Mouse (Mus musculus): ENCODE measurements around the gene Rab11fip5. TPM values are rescaled to one million over a fixed set of nuclear protein-coding genes. Genes with fewer than 3 reads are reported as not detected.
A peak's percentile ranks its signal among the peaks of the same experiment; 100 is the strongest.

Rab11fip5 gene
- polyA plus RNA-seq, 1 experiment, result 75.2 TPM

GRCm38 (mm10) chr6:85380901-85381647, 6.6 kb upstream of the Rab11fip5 start:
- Histone ChIP-seq H3K4me1 (ENCODE audit: control insufficient read depth, insufficient read depth, low read length) (no peaks in the 10 kb centered on the region), H3K27me3 (ENCODE audit: control insufficient read depth, insufficient read depth, low read length) (no peaks in the 10 kb centered on the region), H3K27ac (ENCODE audit: insufficient read depth, low read length) (no peak overlapping the region), H3K4me3 (replicated peaks; ENCODE audit: insufficient read depth, low read depth, low read length) (no peak overlapping the region)
- WGBS, result 61% methylated on average over 17 of the region's 17 CpGs
- no peak for DNase-seq
- no peak for TF ChIP-seq CTCF (IDR thresholded peaks at IDR 0.05; ENCODE audit: borderline replicate concordance, insufficient read depth, low read depth, low read length)
- no peak for TF ChIP-seq POLR2A (IDR thresholded peaks at IDR 0.05; ENCODE audit: borderline replicate concordance, insufficient read depth, low read length)

- H3K4me3 ChIP-seq (replicated peaks; ENCODE audit: insufficient read depth, low read depth, low read length), result no peak overlapping the region
- 31% methylated on average over 10 of the region's 10 CpGs for WGBS
- peak; percentile 74 to 77 for DNase-seq
- no peaks in the 10 kb centered on the region for H3K4me1 ChIP-seq (ENCODE audit: control insufficient read depth, insufficient read depth, low read length)
- H3K27me3 ChIP-seq (ENCODE audit: control insufficient read depth, insufficient read depth, low read length), result no peaks in the 10 kb centered on the region
- TF ChIP-seq CTCF (IDR thresholded peaks at IDR 0.05; ENCODE audit: borderline replicate concordance, insufficient read depth, low read depth, low read length), result peak; percentile 78; the same call in 1 of the 2 replicates
- TF ChIP-seq POLR2A (IDR thresholded peaks at IDR 0.05; ENCODE audit: borderline replicate concordance, insufficient read depth, low read length), result no peak
- H3K27ac ChIP-seq (ENCODE audit: insufficient read depth, low read length), result no peak overlapping the region
These were observed 5.9 kb upstream of the Rab11fip5 start for GRCm38 (mm10) chr6:85380201-85380900.

- Histone ChIP-seq H3K4me1 (ENCODE audit: control insufficient read depth, insufficient read depth, low read length) (no peaks in the 10 kb centered on the region), H3K27ac (ENCODE audit: insufficient read depth, low read length) (no peak overlapping the region), H3K4me3 (replicated peaks; ENCODE audit: insufficient read depth, low read depth, low read length) (no peak overlapping the region), H3K27me3 (ENCODE audit: control insufficient read depth, insufficient read depth, low read length) (no peaks in the 10 kb centered on the region)
- TF ChIP-seq POLR2A (IDR thresholded peaks at IDR 0.05; ENCODE audit: borderline replicate concordance, insufficient read depth, low read length) (no peak), CTCF (IDR thresholded peaks at IDR 0.05; ENCODE audit: borderline replicate concordance, insufficient read depth, low read depth, low read length) (no peak)
- 77% methylated on average over 8 of the region's 8 CpGs for WGBS
- no peak for DNase-seq
These were observed 4.2 kb upstream of the Rab11fip5 start for GRCm38 (mm10) chr6:85378629-85379028.

- H3K27ac ChIP-seq (ENCODE audit: insufficient read depth, low read length), result no peak overlapping the region
- no peak for DNase-seq
- no peak overlapping the region for H3K4me3 ChIP-seq (replicated peaks; ENCODE audit: insufficient read depth, low read depth, low read length)
- H3K27me3 ChIP-seq (ENCODE audit: control insufficient read depth, insufficient read depth, low read length), result no peaks in the 10 kb centered on the region
- H3K4me1 ChIP-seq (ENCODE audit: control insufficient read depth, insufficient read depth, low read length), result no peaks in the 10 kb centered on the region; the same call in 1 of the 2 replicates
- 77% methylated on average over 5 of the region's 5 CpGs for WGBS
- TF ChIP-seq CTCF (IDR thresholded peaks at IDR 0.05; ENCODE audit: borderline replicate concordance, insufficient read depth, low read depth, low read length), result no peak
These were observed 3.4 kb upstream of the Rab11fip5 start for GRCm38 (mm10) chr6:85377876-85378275.

GRCm38 (mm10) chr6:85377066-85377734, 2.8 kb upstream of the Rab11fip5 start:
- Histone ChIP-seq H3K4me1 (ENCODE audit: control insufficient read depth, insufficient read depth, low read length) (peaks cover 4% of the 10 kb centered on the region; the same call in 1 of the 2 replicates), H3K4me3 (replicated peaks; ENCODE audit: insufficient read depth, low read depth, low read length) (no peak overlapping the region)

GRCm38 (mm10) chr6:85374734-85375114, 290 bp upstream of the Rab11fip5 start:
- WGBS, result under 1% methylated on average over 19 of the region's 19 CpGs

More at GRCm38 (mm10) chr6:85377066-85377734, 2.8 kb upstream of the Rab11fip5 start:
- 80% methylated on average over 4 of the region's 4 CpGs for WGBS
- Histone ChIP-seq H3K27me3 (ENCODE audit: control insufficient read depth, insufficient read depth, low read length) (no peaks in the 10 kb centered on the region), H3K27ac (ENCODE audit: insufficient read depth, low read length) (no peak overlapping the region)
- TF ChIP-seq POLR2A (IDR thresholded peaks at IDR 0.05; ENCODE audit: borderline replicate concordance, insufficient read depth, low read length) (no peak), CTCF (IDR thresholded peaks at IDR 0.05; ENCODE audit: borderline replicate concordance, insufficient read depth, low read depth, low read length) (no peak)
- no peak for DNase-seq

GRCm38 (mm10) chr6:85373066-85373860, 1.2 kb downstream of the Rab11fip5 start:
- WGBS, result 70% methylated on average over 10 of the region's 10 CpGs
- no peak for DNase-seq
- no peak for TF ChIP-seq POLR2A (IDR thresholded peaks at IDR 0.05; ENCODE audit: borderline replicate concordance, insufficient read depth, low read length)
- TF ChIP-seq CTCF (IDR thresholded peaks at IDR 0.05; ENCODE audit: borderline replicate concordance, insufficient read depth, low read depth, low read length), result no peak
- no peak overlapping the region for H3K27ac ChIP-seq (ENCODE audit: insufficient read depth, low read length)
- H3K27me3 ChIP-seq (ENCODE audit: control insufficient read depth, insufficient read depth, low read length), result no peaks in the 10 kb centered on the region
- H3K4me1 ChIP-seq (ENCODE audit: control insufficient read depth, insufficient read depth, low read length), result peaks cover 38% of the 10 kb centered on the region
- H3K4me3 ChIP-seq (replicated peaks; ENCODE audit: insufficient read depth, low read depth, low read length), result peak overlapping the region; percentile 85

More at GRCm38 (mm10) chr6:85374734-85375114, 290 bp upstream of the Rab11fip5 start:
- peak overlapping the region; percentile 84 for H3K4me3 ChIP-seq (replicated peaks; ENCODE audit: insufficient read depth, low read depth, low read length)
- peaks cover 24% of the 10 kb centered on the region for H3K4me1 ChIP-seq (ENCODE audit: control insufficient read depth, insufficient read depth, low read length)
- peak overlapping the region; percentile 17; the same call in 1 of the 2 replicates for H3K27ac ChIP-seq (ENCODE audit: insufficient read depth, low read length)
- H3K27me3 ChIP-seq (ENCODE audit: control insufficient read depth, insufficient read depth, low read length), result no peaks in the 10 kb centered on the region
- peak; percentile 96 to 98 for DNase-seq
- TF ChIP-seq POLR2A (IDR thresholded peaks at IDR 0.05; ENCODE audit: borderline replicate concordance, insufficient read depth, low read length), result 0 out of 2 replicates have a peak, but pooled peaks have one; percentile 44
- TF ChIP-seq CTCF (IDR thresholded peaks at IDR 0.05; ENCODE audit: borderline replicate concordance, insufficient read depth, low read depth, low read length), result no peak

Measured in cerebellum, adult 2 months (tissue).